Mouse (Mus musculus) gastrocnemius, adult 2 months (tissue): ENCODE data around the gene Cd48. TPM values are rescaled to one million over a fixed set of nuclear protein-coding genes. Genes with fewer than 3 reads are reported as not detected.
"Not testable (repeated sequence)": the region's sequence is repeated elsewhere in the genome, so short reads cannot be mapped to it uniquely, and the experiment has no call there.

ENCODE experiments used
- DNase-seq: peaks from one replicate; pipeline ENCODE4 v3.0.0; 2022
- H3K27ac ChIP-seq: fragments of 200-600 bp; 2 replicates; pipeline ENCODE4 v1.8.1; 2022; ENCODE audit warnings: mild to moderate bottlenecking
- H3K4me3 ChIP-seq: fragments of 200-600 bp; 2 replicates; pipeline ENCODE4 v1.8.1; 2022; ENCODE audit warnings: mild to moderate bottlenecking, moderate library complexity
- CTCF ChIP-seq: fragments of 200-600 bp; IDR thresholded peaks from 2 replicates; pipeline ENCODE4 v1.8.1; 2022; ENCODE audit warnings: antibody characterized with exemption, mild to moderate bottlenecking, moderate library complexity
- intact Hi-C: fragments of 180-260 bp; cut with DNase I; formaldehyde crosslinking; loops from one replicate; pipeline ENCODE4 v1.15.1; 2025
- total RNA-seq, 2 experiments: library from RNA; stranded (reverse); gene quantifications; 2 replicates each; pipeline ENCODE4 v1.2.3; 2021

Gene Cd48
- total RNA-seq, 2 experiments from 2014 or later: 0.41 to 0.89 TPM

- no peak for DNase-seq
- no peak overlapping the region for H3K27ac ChIP-seq
- H3K4me3 ChIP-seq: no peak overlapping the region
- no peak for TF ChIP-seq CTCF
- intact Hi-C loops: no loop called here
Observed at GRCm38 (mm10) chr1:171663757-171664156, 18.1 kb upstream of the Cd48 start.

- no peak for DNase-seq
- intact Hi-C loops: no loop called here
- Histone ChIP-seq H3K4me3 (no peak overlapping the region), H3K27ac (no peak overlapping the region)
- TF ChIP-seq CTCF: no peak
Observed at GRCm38 (mm10) chr1:171666350-171666749, 15.5 kb upstream of the Cd48 start.

GRCm38 (mm10) chr1:171667160-171667559 is 14.6 kb upstream of the Cd48 start:
- no peak for TF ChIP-seq CTCF
- H3K4me3 ChIP-seq: no peak overlapping the region
- no peak for DNase-seq
- intact Hi-C loops: no loop called here
- no peak overlapping the region for H3K27ac ChIP-seq

- DNase-seq, H3K27ac ChIP-seq, intact Hi-C loops, H3K4me3 ChIP-seq: not testable (repeated sequence)
Observed at GRCm38 (mm10) chr1:171672451-171672850, 9.4 kb upstream of the Cd48 start.

- Histone ChIP-seq H3K4me3 (no peak overlapping the region), H3K27ac (no peak overlapping the region)
- no peak for TF ChIP-seq CTCF
- no peak for DNase-seq
- intact Hi-C loops: no loop called here
Observed at GRCm38 (mm10) chr1:171672854-171673475, 8.8 kb upstream of the Cd48 start.

- TF ChIP-seq CTCF: no peak
- DNase-seq: no peak
- Histone ChIP-seq H3K4me3 (no peak overlapping the region), H3K27ac (no peak overlapping the region)
- intact Hi-C loops: no loop called here
Observed at GRCm38 (mm10) chr1:171674467-171674866, 7.3 kb upstream of the Cd48 start.

- no peak for DNase-seq
- intact Hi-C loops: no loop called here
- no peak overlapping the region for H3K27ac ChIP-seq
- TF ChIP-seq CTCF: no peak
- H3K4me3 ChIP-seq: no peak overlapping the region
Observed at GRCm38 (mm10) chr1:171677721-171678120, 4.1 kb upstream of the Cd48 start.

GRCm38 (mm10) chr1:171681009-171681408 is 800 bp upstream of the Cd48 start:
- Histone ChIP-seq H3K27ac (no peak overlapping the region), H3K4me3 (no peak overlapping the region)
- no peak for TF ChIP-seq CTCF
- intact Hi-C loops: no loop called here
- no peak for DNase-seq

- no peak for DNase-seq
- intact Hi-C loops: no loop called here
- no peak for TF ChIP-seq CTCF
- Histone ChIP-seq H3K4me3 (no peak overlapping the region), H3K27ac (no peak overlapping the region)
Observed at GRCm38 (mm10) chr1:171684923-171685322, 3.1 kb downstream of the Cd48 start.

GRCm38 (mm10) chr1:171687320-171687719 is 5.5 kb downstream of the Cd48 start:
- TF ChIP-seq CTCF: no peak
- no peak overlapping the region for H3K4me3 ChIP-seq
- intact Hi-C loops: no loop called here
- no peak overlapping the region for H3K27ac ChIP-seq
- no peak for DNase-seq

GRCm38 (mm10) chr1:171693918-171694317 is 12.1 kb downstream of the Cd48 start:
- TF ChIP-seq CTCF: no peak
- intact Hi-C loops: no loop called here
- no peak overlapping the region for H3K27ac ChIP-seq
- H3K4me3 ChIP-seq: no peak overlapping the region
- DNase-seq: no peak

- no peak for DNase-seq
- TF ChIP-seq CTCF: no peak; the same call in 1 of the 2 replicates
- intact Hi-C loops: no loop called here
- H3K27ac ChIP-seq: no peak overlapping the region
- H3K4me3 ChIP-seq: no peak overlapping the region
Observed at GRCm38 (mm10) chr1:171698983-171699382, 17.2 kb downstream of the Cd48 start.

- H3K4me3 ChIP-seq, H3K27ac ChIP-seq, intact Hi-C loops, DNase-seq: not testable (repeated sequence)
Observed at GRCm38 (mm10) chr1:171713736-171714135, 31.9 kb downstream of the Cd48 start.

GRCm38 (mm10) chr1:171715434-171715833 is 33.6 kb downstream of the Cd48 start:
- TF ChIP-seq CTCF: no peak
- Histone ChIP-seq H3K4me3 (no peak overlapping the region), H3K27ac (no peak overlapping the region)
- intact Hi-C loops: no loop called here
- DNase-seq: no peak

- DNase-seq: no peak
- no peak for TF ChIP-seq CTCF
Observed at GRCm38 (mm10) chr1:171716232-171716631, 34.4 kb downstream of the Cd48 start.

More at GRCm38 (mm10) chr1:171716232-171716631, 34.4 kb downstream of the Cd48 start:
- H3K4me3 ChIP-seq: no peak overlapping the region
- no peak overlapping the region for H3K27ac ChIP-seq
- intact Hi-C loops: no loop called here
